In genomic region chr19:37419613-37420012, GRCm38 (mm10) we compare ENCODE assay signal across 10 mouse cellular contexts. TPM values are rescaled to one million over a fixed set of nuclear protein-coding genes. Genes with fewer than 3 reads are reported as not detected.
DNase-seq lines count a peak whose midpoint lies in the region; ATAC-seq and TF ChIP-seq lines count a peak whose summit lies in the region.
"Had no signal": no experiment of that assay in that cellular context is flagged by ENCODE, and none has a peak within 500 bp of the region (broad histone marks: within the 10 kb centered on the region; RNA-seq: fewer than 3 reads in every experiment).

No protein-coding gene starts in this region.

- no peak for ATAC-seq in hindbrain, embryonic 13.5 days (ENCODE audit: low FRiP score)
- ATAC-seq in monocyte, adult 5-6 weeks (replicated peaks; ENCODE audit: insufficient number of reproducible peaks, low FRiP score, low TSS enrichment, poor library complexity, severe bottlenecking), result peak; percentile 89

- peak; percentile 27 for TF ChIP-seq CTCF in C2C12 (IDR thresholded peaks at IDR 0.05; ENCODE audit: control insufficient read depth, insufficient read depth, insufficient read length)

- H3K36me3 ChIP-seq in hindbrain, embryonic 10.5 days, result peaks cover 91% of the 10 kb centered on the region
- peaks cover 9% of the 10 kb centered on the region; the same call in 1 of the 2 replicates for H3K36me3 ChIP-seq in hindbrain, embryonic 13.5 days
- peaks cover 82% of the 10 kb centered on the region for H3K36me3 ChIP-seq in C2C12 (ENCODE audit: control insufficient read depth, insufficient read depth)

- no peak overlapping the region for H3K4me2 ChIP-seq in hindbrain, embryonic 13.5 days
- H3K4me2 ChIP-seq: embryonic facial prominence, embryonic 13.5 days; limb, embryonic 13.5 days had no signal

- no peak overlapping the region for H3K27ac ChIP-seq in hindbrain, embryonic 10.5 days
- no peak overlapping the region for H3K27ac ChIP-seq in hindbrain, embryonic 13.5 days
- H3K27ac ChIP-seq: embryonic facial prominence, embryonic 13.5 days; limb, embryonic 13.5 days had no signal

- no peaks in the 10 kb centered on the region for H3K4me1 ChIP-seq in hindbrain, embryonic 10.5 days (replicated peaks)
- no peaks in the 10 kb centered on the region for H3K4me1 ChIP-seq in hindbrain, embryonic 13.5 days (replicated peaks)
- H3K4me1 ChIP-seq: embryonic facial prominence, embryonic 13.5 days; limb, embryonic 13.5 days had no signal

- no peaks in the 10 kb centered on the region for H3K79me3 ChIP-seq in C2C12 (ENCODE audit: low read depth)

- no peak overlapping the region for H3ac ChIP-seq in C2C12 (ENCODE audit: control insufficient read depth, insufficient read length, low read depth)

- H3K4me3 ChIP-seq in hindbrain, embryonic 10.5 days, result no peak overlapping the region
- H3K4me3 ChIP-seq in hindbrain, embryonic 13.5 days, result no peak overlapping the region
- H3K4me3 ChIP-seq in C2C12 (ENCODE audit: insufficient read depth, poor library complexity, severe bottlenecking), result no peak overlapping the region
- H3K4me3 ChIP-seq: embryonic facial prominence, embryonic 13.5 days; limb, embryonic 13.5 days had no signal

- H3K9me3 ChIP-seq in hindbrain, embryonic 10.5 days, result no peaks in the 10 kb centered on the region
- no peaks in the 10 kb centered on the region for H3K9me3 ChIP-seq in hindbrain, embryonic 13.5 days
- H3K9me3 ChIP-seq: embryonic facial prominence, embryonic 13.5 days; limb, embryonic 13.5 days had no signal

- no peaks in the 10 kb centered on the region for H3K79me2 ChIP-seq in C2C12 (ENCODE audit: control insufficient read depth, insufficient read depth)

- no peaks in the 10 kb centered on the region for H3K27me3 ChIP-seq in hindbrain, embryonic 10.5 days (ENCODE audit: insufficient read depth, poor library complexity, severe bottlenecking)
- no peaks in the 10 kb centered on the region for H3K27me3 ChIP-seq in hindbrain, embryonic 13.5 days
- no peaks in the 10 kb centered on the region for H3K27me3 ChIP-seq in C2C12 (ENCODE audit: control insufficient read depth, insufficient read depth, insufficient read length)
- H3K27me3 ChIP-seq: embryonic facial prominence, embryonic 13.5 days; limb, embryonic 13.5 days had no signal

- DNase-seq in hindbrain, embryonic 10.5 days (ENCODE audit: low spot score), result peak; percentile 36
- peak; percentile 92 for DNase-seq in adipocyte (ENCODE audit: low spot score)
- DNase-seq in embryo, embryonic 9.5 days (ENCODE audit: extremely low spot score), result peak; percentile 42
- peak; percentile 70 to 77 for DNase-seq in kidney, postnatal 36 days
- peak; percentile 19 to 32 for DNase-seq in thymus, postnatal 36 days

- no peak overlapping the region for H3K9ac ChIP-seq in hindbrain, embryonic 13.5 days
- H3K9ac ChIP-seq: embryonic facial prominence, embryonic 13.5 days; limb, embryonic 13.5 days had no signal

- 61% methylated on average over 3 of the region's 3 CpGs for WGBS in hindbrain, embryonic 10.5 days
- WGBS in hindbrain, embryonic 13.5 days, result 58% methylated on average over 3 of the region's 3 CpGs

TF ChIP-seq in C2C12, 6 proteins besides CTCF, POLR2A, EP300 and RAD21:
- TF ChIP-seq MYOG (IDR thresholded peaks at IDR 0.05; ENCODE audit: control insufficient read depth, extremely low read depth, insufficient read length) (no peak), MYOD1 (IDR thresholded peaks at IDR 0.05; ENCODE audit: control insufficient read depth, insufficient read length, low read depth) (no peak), CEBPB (IDR thresholded peaks at IDR 0.05; ENCODE audit: low read depth) (no peak), FOSL1 (IDR thresholded peaks at IDR 0.05; ENCODE audit: insufficient read depth, low read length, poor library complexity, severe bottlenecking) (no peak), USF1 (IDR thresholded peaks at IDR 0.05; ENCODE audit: low read depth) (no peak), MAX (IDR thresholded peaks at IDR 0.05) (no peak)

RNA-seq across cellular contexts. Expression of gene Hhex, which starts 15.0 kb away (rescaled TPM):
- polyA plus RNA-seq in hindbrain, embryonic 10.5 days (2016; fragmentation: Nextera tagmentation; extraction: Ambion mirVana), result 6.6 and 7.7 TPM in 2 replicates
- 6.7 and 7.2 TPM in 2 replicates for polyA plus RNA-seq in hindbrain, embryonic 13.5 days (2015; fragmentation: Nextera tagmentation; extraction: Ambion mirVana)
- polyA plus RNA-seq in C2C12 (2012; fragmentation: generic; extraction: Trizol), result 0.74 TPM
- total RNA-seq in monocyte, adult 5-6 weeks (2017), result 52.2 to 59.3 TPM (median 53.1 TPM) in 3 replicates

RNA-seq across cellular contexts. Expression of gene Kif11, which starts 43.4 kb away (rescaled TPM):
- 60.1 and 80.2 TPM in 2 replicates for polyA plus RNA-seq in hindbrain, embryonic 10.5 days (2016; fragmentation: Nextera tagmentation; extraction: Ambion mirVana)
- 13.5 and 14.3 TPM in 2 replicates for polyA plus RNA-seq in hindbrain, embryonic 13.5 days (2015; fragmentation: Nextera tagmentation; extraction: Ambion mirVana)
- polyA plus RNA-seq in C2C12 (2012; fragmentation: generic; extraction: Trizol), result 10.5 TPM
- 2.0 to 4.7 TPM (median 3.8 TPM) in 3 replicates for total RNA-seq in monocyte, adult 5-6 weeks (2017)

Comparison
In these comparisons a context has a peak if more than half of its experiments do, and no peak if none do; other contexts are left out.
1. DNase-seq: peak in every context shown above with its lines; median percentile 92 in adipocyte; 74 in kidney, postnatal 36 days; 42 in embryo, embryonic 9.5 days; 36 in hindbrain, embryonic 10.5 days; 26 in thymus, postnatal 36 days.